Mouse (Mus musculus) layer of hippocampus, postnatal 25 days (tissue): ENCODE measurements around the gene Ppp1r12a. TPM values are rescaled to one million over a fixed set of nuclear protein-coding genes. Genes with fewer than 3 reads are reported as not detected.
A peak's percentile ranks its signal among the peaks of the same experiment; 100 is the strongest.

ENCODE experiments used
- DNase-seq, 2 experiments: peaks; one replicate each; pipeline ENCODE4 v3.0.0; 2022; ENCODE audit warnings: mixed read lengths in 2 of 2, low spot score in 1 of 2; ENCODE audit errors: extremely low spot score in 1 of 2
- total RNA-seq, 2 experiments: library from RNA; stranded (reverse); gene quantifications; 2 replicates each; pipeline ENCODE4 v1.2.3; 2021

Ppp1r12a gene
- total RNA-seq, 2 experiments from 2014 or later: 115 to 136 TPM

- no peak for DNase-seq
Observed at GRCm38 (mm10) chr10:108330964-108331363, 169.0 kb downstream of the Ppp1r12a start.

GRCm38 (mm10) chr10:108331784-108332561 lies 170.0 kb downstream of the Ppp1r12a start, which contains the start of gene Pawr:
TSS of gene Pawr (plus strand) at chr10:108332121.
- DNase-seq: peak; percentile 12 to 29

- DNase-seq: peak; percentile 20 to 31
Observed at GRCm38 (mm10) chr10:108332571-108333541, 170.9 kb downstream of the Ppp1r12a start.

- no peak for DNase-seq
Observed at GRCm38 (mm10) chr10:108333642-108334041, 171.6 kb downstream of the Ppp1r12a start.

Other genes starting within 250 kb of the Ppp1r12a start
- gene Pawr, start 169.9 kb downstream of the Ppp1r12a start, total RNA-seq: 1 to 10 TPM; 2.1 to 2.9 TPM